Mouse (Mus musculus) neutrophil, adult 83 days (primary cell): ENCODE results near the gene Fam219b. TPM values are rescaled to one million over a fixed set of nuclear protein-coding genes. Genes with fewer than 3 reads are reported as not detected.

Experiments
- total RNA-seq, 2 experiments: library from RNA; stranded (reverse); gene quantifications; one replicate each; pipeline ENCODE4 v1.2.4; 2023

The Fam219b gene
- 1 to 10 TPM; 8.2 to 9.1 TPM for total RNA-seq

DNA sequence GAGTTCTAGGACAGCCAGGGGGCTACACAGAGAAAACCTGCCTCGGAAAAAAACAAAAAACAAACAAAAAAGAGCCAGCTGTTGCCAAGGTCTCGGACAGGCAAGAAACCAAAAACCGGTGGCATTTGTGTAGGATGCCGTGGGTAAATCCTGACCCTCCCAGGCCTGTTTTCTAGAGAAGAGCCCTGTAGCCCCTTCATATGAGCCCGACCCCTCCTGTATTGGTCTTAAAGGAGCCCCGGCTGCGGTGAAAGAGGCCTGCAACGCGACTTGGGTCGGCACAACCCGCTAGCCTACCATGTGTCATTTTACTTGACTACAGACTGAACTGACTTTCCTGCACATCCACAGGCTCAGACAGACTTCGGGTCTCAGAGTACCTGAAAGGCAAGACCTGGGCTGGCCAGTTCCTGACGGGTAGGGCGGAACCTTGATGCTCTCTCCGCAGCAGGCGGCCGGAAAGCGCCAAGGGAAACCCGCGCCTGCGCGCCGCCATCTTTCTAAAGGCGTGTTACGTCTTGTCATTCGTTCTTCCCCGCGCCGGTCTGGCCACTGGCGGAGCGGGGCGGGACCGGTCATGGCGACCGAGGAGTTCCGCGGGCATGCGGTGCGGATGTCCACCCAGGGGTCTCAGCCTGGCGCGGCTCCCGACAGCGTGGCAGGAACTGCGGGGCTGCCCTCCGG lies at the start of gene Fam219b:
Gene Fam219b (plus strand): TSS at position 485 of the 684 bp plus-strand sequence.

GRCm38 (mm10) chr9:57503622-57504380 lies 33.5 kb upstream of the Fam219b start, which contains the start of gene Rpp25:
Gene Rpp25 (plus strand): TSS chr9:57504026.

DNA sequence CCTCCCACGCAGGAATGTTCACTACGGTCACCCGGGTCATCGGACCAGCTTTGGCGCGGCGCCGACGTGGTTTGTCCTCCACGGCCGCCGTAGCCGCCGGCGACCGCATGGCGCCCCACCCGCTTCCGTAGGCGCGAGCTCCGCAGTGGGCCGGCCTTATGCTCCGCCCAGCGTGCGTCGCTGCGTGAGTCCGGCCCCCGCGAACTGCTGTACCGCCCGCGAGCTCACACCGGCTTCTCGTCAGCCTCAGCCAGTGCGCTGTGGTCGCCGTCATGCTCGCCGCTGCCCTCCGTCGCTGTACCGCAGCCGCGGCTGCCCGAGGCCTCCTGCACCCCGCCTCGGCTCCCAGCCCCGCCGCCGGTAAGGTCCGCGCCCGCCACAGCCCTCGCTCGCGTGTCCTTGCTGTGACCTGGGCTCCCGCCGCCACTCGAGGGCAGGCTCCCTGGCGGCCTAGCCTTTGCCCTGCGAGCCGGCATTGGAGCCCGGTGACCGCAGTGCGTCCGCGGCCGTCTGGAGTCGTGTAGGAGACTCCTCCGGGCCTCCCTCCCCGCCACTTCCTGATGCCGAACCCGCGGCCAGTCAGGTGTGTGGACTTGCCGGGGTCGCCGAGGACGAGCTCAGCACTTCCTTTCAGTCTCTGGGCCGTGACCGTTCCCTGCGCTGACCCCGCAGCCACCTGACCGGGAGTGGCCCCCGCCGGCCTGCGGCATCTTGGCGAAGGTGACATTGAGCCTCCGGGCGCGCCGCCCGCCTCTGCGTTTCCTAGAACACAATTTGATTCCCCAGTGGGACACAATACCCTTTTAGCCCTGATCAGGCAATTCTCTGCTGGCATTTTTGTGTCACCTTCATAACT lies 16.0 kb upstream of the Fam219b start, which contains the start of gene Cox5a:
Gene Cox5a (plus strand): TSS at position 219 of the 856 bp plus-strand sequence.

GRCm38 (mm10) chr9:57552139-57552887 lies 15.0 kb downstream of the Fam219b start, which contains the start of gene Mpi:
Gene Mpi (minus strand): TSS chr9:57552763.

GRCm38 (mm10) chr9:57560861-57561710 lies 23.8 kb downstream of the Fam219b start, which contains the start of gene Scamp2:
Gene Scamp2 (plus strand): TSS chr9:57560943.

DNA sequence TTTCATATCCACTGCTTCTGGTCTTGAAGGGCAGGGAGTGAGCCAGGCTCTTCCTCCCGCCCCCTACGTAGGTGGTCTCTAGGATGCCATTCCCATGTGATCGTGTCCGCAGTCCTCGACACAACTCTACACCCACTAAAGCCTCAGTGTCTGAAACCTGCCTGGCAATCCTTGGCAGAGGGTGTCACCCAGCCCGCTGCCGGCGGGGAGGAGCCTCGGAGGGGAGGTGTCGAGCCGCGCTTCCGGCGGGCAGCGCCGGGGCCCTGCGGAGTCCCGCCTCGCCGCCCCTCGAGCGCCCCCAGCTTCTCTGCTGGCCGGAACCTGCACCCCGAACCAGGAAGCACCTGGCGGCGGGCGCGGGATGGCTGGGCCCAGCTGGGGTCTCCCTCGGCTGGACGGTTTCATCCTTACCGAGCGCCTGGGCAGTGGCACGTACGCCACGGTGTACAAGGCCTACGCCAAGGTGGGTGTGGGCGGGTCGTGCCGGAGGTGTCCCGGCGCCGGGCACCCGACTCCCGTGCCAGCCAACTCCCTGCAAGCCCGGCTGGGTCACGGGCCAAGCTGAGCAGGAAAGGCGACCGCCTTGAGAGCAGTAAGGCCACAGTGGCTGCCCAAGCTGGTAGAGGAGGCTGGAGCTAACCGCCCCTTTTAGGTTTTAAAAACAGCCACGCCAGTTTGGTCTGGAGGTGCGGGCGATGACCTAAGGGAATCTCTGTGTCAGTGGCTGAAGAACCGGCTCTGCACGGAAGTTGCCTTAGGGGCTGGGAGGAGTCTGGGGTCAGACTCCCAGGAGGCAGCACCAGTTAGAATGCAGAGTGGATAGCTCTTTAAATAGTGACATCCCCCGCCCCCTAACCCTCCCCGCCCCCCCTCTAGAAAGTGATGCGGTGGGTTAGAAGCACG lies 52.1 kb downstream of the Fam219b start, which contains the start of gene Ulk3:
Gene Ulk3 (plus strand): TSS at position 229 of the 903 bp plus-strand sequence.

Other genes with a start within 250 kb of the Fam219b start
- 10 to 100 TPM; 27.3 to 27.8 TPM for gene Ppcdc, start 97.4 kb upstream of the Fam219b start, total RNA-seq
- gene Scamp5, start 69.5 kb upstream of the Fam219b start, total RNA-seq = under 1 TPM; 0.11 to 0.57 TPM
- not detected for gene Rpp25, start 33.5 kb upstream of the Fam219b start, total RNA-seq
- 100 to 1,000 TPM; 110 to 118 TPM for gene Cox5a, start 16.3 kb upstream of the Fam219b start, total RNA-seq
- 10 to 100 TPM; 10.6 to 11.7 TPM for gene Mpi, start 15.2 kb downstream of the Fam219b start, total RNA-seq
- 100 to 1,000 TPM; 120 to 128 TPM for gene Scamp2, start 23.4 kb downstream of the Fam219b start, total RNA-seq
- 10 to 100 TPM; 31.1 to 32.8 TPM for gene Ulk3, start 51.9 kb downstream of the Fam219b start, total RNA-seq
- gene Cplx3, start 68.8 kb downstream of the Fam219b start, total RNA-seq = not detected
- gene Lman1l, start 83.2 kb downstream of the Fam219b start, total RNA-seq = not detected
- gene Csk, start 116.1 kb downstream of the Fam219b start, total RNA-seq = 100 to 1,000 TPM; 178 TPM
- gene Cyp1a2, start 146.2 kb downstream of the Fam219b start, total RNA-seq = not detected
- not detected for gene Cyp1a1, start 150.4 kb downstream of the Fam219b start, total RNA-seq
- 10 to 100 TPM; 13.3 to 16.1 TPM for gene Edc3, start 171.0 kb downstream of the Fam219b start, total RNA-seq
- gene Clk3, start 228.3 kb downstream of the Fam219b start, total RNA-seq = 100 to 1,000 TPM; 130 to 131 TPM